20 mouse cellular contexts compared by ENCODE assay signal in the genomic region with DNA sequence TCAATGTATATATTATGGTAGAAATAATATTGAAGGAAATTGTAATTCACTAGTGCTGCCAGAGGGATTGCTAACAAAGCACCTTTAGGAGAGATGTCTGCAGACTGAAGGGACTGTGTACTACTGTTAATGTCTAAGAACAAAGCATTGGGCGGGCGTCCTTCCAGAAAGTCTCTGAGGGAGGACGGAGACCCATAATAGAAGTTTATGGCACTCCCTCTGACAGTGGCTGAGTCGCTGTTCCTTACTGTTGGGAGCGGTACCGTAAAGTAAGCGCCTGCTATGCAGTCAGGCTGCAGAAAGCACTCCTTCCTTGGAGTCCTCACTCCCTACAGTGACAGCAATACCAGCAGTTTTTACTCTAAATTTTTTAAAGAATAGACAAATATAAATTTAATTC. TPM values are rescaled to one million over a fixed set of nuclear protein-coding genes. Genes with fewer than 3 reads are reported as not detected.
A peak's percentile ranks its signal among the peaks of the same experiment; 100 is the strongest.
DNase-seq lines count a peak whose midpoint lies in the region; ATAC-seq and TF ChIP-seq lines count a peak whose summit lies in the region.
"Had no signal": no experiment of that assay in that cellular context is flagged by ENCODE, and none has a peak within 500 bp of the region (broad histone marks: within the 10 kb centered on the region; RNA-seq: fewer than 3 reads in every experiment).

No protein-coding gene starts in this region.

- no peaks in the 10 kb centered on the region for H3K9me3 ChIP-seq in forebrain, embryonic 15.5 days
- no peaks in the 10 kb centered on the region for H3K9me3 ChIP-seq in forebrain, postnatal 0 days (ENCODE audit: low read length)
- no peaks in the 10 kb centered on the region for H3K9me3 ChIP-seq in intestine, embryonic 15.5 days
- no peaks in the 10 kb centered on the region for H3K9me3 ChIP-seq in intestine, postnatal 0 days (ENCODE audit: control insufficient read depth)
- no peaks in the 10 kb centered on the region for H3K9me3 ChIP-seq in neural tube, embryonic 13.5 days
- H3K9me3 ChIP-seq: heart, embryonic 10.5 days; stomach, embryonic 15.5 days had no signal

- no peak overlapping the region for H3K4me2 ChIP-seq in forebrain, embryonic 15.5 days (replicated peaks)
- H3K4me2 ChIP-seq in forebrain, postnatal 0 days (ENCODE audit: low read depth), result no peak overlapping the region
- H3K4me2 ChIP-seq in intestine, embryonic 15.5 days (replicated peaks), result no peak overlapping the region
- H3K4me2 ChIP-seq in intestine, postnatal 0 days (replicated peaks; ENCODE audit: low read depth), result no peak overlapping the region
- no peak overlapping the region for H3K4me2 ChIP-seq in neural tube, embryonic 13.5 days
- H3K4me2 ChIP-seq: midbrain, embryonic 11.5 days; stomach, embryonic 15.5 days had no signal

- no peak overlapping the region for H3K9ac ChIP-seq in forebrain, embryonic 15.5 days (replicated peaks)
- no peak overlapping the region for H3K9ac ChIP-seq in forebrain, postnatal 0 days
- no peak overlapping the region for H3K9ac ChIP-seq in intestine, embryonic 15.5 days
- no peak overlapping the region for H3K9ac ChIP-seq in intestine, postnatal 0 days (ENCODE audit: low read depth, low read length)
- no peak overlapping the region for H3K9ac ChIP-seq in neural tube, embryonic 13.5 days
- H3K9ac ChIP-seq: stomach, embryonic 15.5 days had no signal

- peaks cover 24% of the 10 kb centered on the region for H3K36me3 ChIP-seq in forebrain, embryonic 15.5 days
- H3K36me3 ChIP-seq in forebrain, postnatal 0 days (ENCODE audit: insufficient read depth), result peaks cover 14% of the 10 kb centered on the region
- H3K36me3 ChIP-seq in intestine, embryonic 15.5 days, result peaks cover 7% of the 10 kb centered on the region; the same call in 1 of the 2 replicates
- H3K36me3 ChIP-seq in intestine, postnatal 0 days (ENCODE audit: control insufficient read depth, insufficient read depth), result peaks cover 39% of the 10 kb centered on the region
- H3K36me3 ChIP-seq in neural tube, embryonic 13.5 days, result peaks cover 52% of the 10 kb centered on the region
- H3K36me3 ChIP-seq in thymus, adult 2 months (ENCODE audit: control insufficient read depth, insufficient read depth, low read length), result peaks cover 50% of the 10 kb centered on the region

- no peak for TF ChIP-seq POLR2A in thymus, adult 2 months (IDR thresholded peaks at IDR 0.05; ENCODE audit: control insufficient read depth, extremely low read depth, insufficient read depth, low read length, poor library complexity)

- H3K27ac ChIP-seq in forebrain, embryonic 15.5 days (replicated peaks), result no peak overlapping the region
- no peak overlapping the region for H3K27ac ChIP-seq in forebrain, postnatal 0 days (ENCODE audit: low read depth, low read length)
- H3K27ac ChIP-seq in intestine, embryonic 15.5 days, result no peak overlapping the region
- no peak overlapping the region for H3K27ac ChIP-seq in intestine, postnatal 0 days (ENCODE audit: low read depth, low read length)
- no peak overlapping the region for H3K27ac ChIP-seq in neural tube, embryonic 13.5 days (replicated peaks)
- no peak overlapping the region for H3K27ac ChIP-seq in thymus, adult 2 months (ENCODE audit: control insufficient read depth, insufficient read depth, low read length)
- H3K27ac ChIP-seq: gastrocnemius, adult 2 months; heart, embryonic 10.5 days; kidney, postnatal 0 days; stomach, embryonic 15.5 days had no signal

- H3K27me3 ChIP-seq in forebrain, embryonic 15.5 days, result no peaks in the 10 kb centered on the region
- H3K27me3 ChIP-seq in forebrain, postnatal 0 days (ENCODE audit: insufficient read depth, low read length), result no peaks in the 10 kb centered on the region
- H3K27me3 ChIP-seq in intestine, embryonic 15.5 days (replicated peaks), result no peaks in the 10 kb centered on the region
- H3K27me3 ChIP-seq in intestine, postnatal 0 days (replicated peaks; ENCODE audit: control insufficient read depth, insufficient read depth, low read length), result no peaks in the 10 kb centered on the region
- H3K27me3 ChIP-seq in neural tube, embryonic 13.5 days, result no peaks in the 10 kb centered on the region
- H3K27me3 ChIP-seq in thymus, adult 2 months (ENCODE audit: control insufficient read depth, insufficient read depth, low read length), result no peaks in the 10 kb centered on the region
- H3K27me3 ChIP-seq: stomach, embryonic 15.5 days had no signal

- peak; percentile 61 for ATAC-seq in forebrain, embryonic 15.5 days (replicated peaks)
- no peak for ATAC-seq in forebrain, postnatal 0 days
- peak; percentile 32; the same call in 1 of the 2 replicates for ATAC-seq in intestine, embryonic 15.5 days
- ATAC-seq in intestine, postnatal 0 days, result no peak
- ATAC-seq in neural tube, embryonic 13.5 days (ENCODE audit: low read depth), result peak; percentile 74
- ATAC-seq: CD4-positive, CD25-positive, alpha-beta regulatory T cell, adult 4 months had no signal

- WGBS in forebrain, embryonic 15.5 days, result 56% methylated on average over 7 of the region's 7 CpGs
- 55% methylated on average over 7 of the region's 7 CpGs for WGBS in forebrain, postnatal 0 days
- 76% methylated on average over 7 of the region's 7 CpGs for WGBS in intestine, embryonic 15.5 days
- WGBS in intestine, postnatal 0 days, result 68% methylated on average over 7 of the region's 7 CpGs
- WGBS in neural tube, embryonic 13.5 days, result 23% methylated on average over 7 of the region's 7 CpGs
- over 99% methylated on average over 7 of the region's 7 CpGs for WGBS in thymus, adult 2 months

- no peak for DNase-seq in forebrain, postnatal 0 days
- no peak for DNase-seq in neural tube, embryonic 10.5 days (ENCODE audit: extremely low spot score, low spot score)
- no peak for DNase-seq in thymus, adult 2 months
- DNase-seq: adrenal gland, postnatal 36 days; cerebellum, adult 11-12 months; cerebellum, postnatal 14 days; gastrocnemius, adult 2 months; heart, postnatal 4 days; kidney, adult 18-20 months; lung, postnatal 14 days; thymus, postnatal 4 days had no signal

- no peaks in the 10 kb centered on the region for H3K4me1 ChIP-seq in forebrain, embryonic 15.5 days
- H3K4me1 ChIP-seq in forebrain, postnatal 0 days (ENCODE audit: insufficient read depth), result no peaks in the 10 kb centered on the region
- no peaks in the 10 kb centered on the region for H3K4me1 ChIP-seq in intestine, embryonic 15.5 days (replicated peaks)
- H3K4me1 ChIP-seq in intestine, postnatal 0 days (replicated peaks; ENCODE audit: control insufficient read depth, insufficient read depth, low read length), result no peaks in the 10 kb centered on the region
- H3K4me1 ChIP-seq in neural tube, embryonic 13.5 days (replicated peaks), result no peaks in the 10 kb centered on the region; the same call in 1 of the 2 replicates
- peaks cover 8% of the 10 kb centered on the region for H3K4me1 ChIP-seq in thymus, adult 2 months (replicated peaks; ENCODE audit: control insufficient read depth, insufficient read depth, low read length)
- H3K4me1 ChIP-seq: heart, embryonic 10.5 days; stomach, embryonic 15.5 days had no signal

- H3K4me3 ChIP-seq in forebrain, embryonic 15.5 days, result no peak overlapping the region
- H3K4me3 ChIP-seq in forebrain, postnatal 0 days (ENCODE audit: low read depth, low read length), result no peak overlapping the region
- no peak overlapping the region for H3K4me3 ChIP-seq in intestine, embryonic 15.5 days (replicated peaks)
- H3K4me3 ChIP-seq in intestine, postnatal 0 days (ENCODE audit: low read depth, low read length), result no peak overlapping the region
- no peak overlapping the region for H3K4me3 ChIP-seq in neural tube, embryonic 13.5 days
- H3K4me3 ChIP-seq in thymus, adult 2 months (ENCODE audit: control insufficient read depth, insufficient read depth, low read length), result no peak overlapping the region
- H3K4me3 ChIP-seq: gastrocnemius, adult 2 months; heart, embryonic 10.5 days; stomach, embryonic 15.5 days had no signal

- TF ChIP-seq CTCF in forebrain, postnatal 0 days (IDR thresholded peaks at IDR 0.05; ENCODE audit: low read depth), result no peak
- TF ChIP-seq CTCF in intestine, postnatal 0 days (IDR thresholded peaks at IDR 0.05; ENCODE audit: low read depth), result no peak
- TF ChIP-seq CTCF in thymus, adult 2 months (IDR thresholded peaks at IDR 0.05; ENCODE audit: borderline replicate concordance, control insufficient read depth, extremely low read depth, insufficient read depth, low read length, poor library complexity), result no peak

RNA-seq across cellular contexts. Expression of a gene that starts 29.5 kb away (rescaled TPM):
- 7.5 and 9.0 TPM in 2 replicates for polyA plus RNA-seq in forebrain, embryonic 15.5 days (2015; fragmentation: Nextera tagmentation; extraction: Ambion mirVana)
- total RNA-seq in forebrain, postnatal 0 days (2014; rRNA removed), result 19.5 and 34.6 TPM in 2 replicates
- polyA plus RNA-seq in forebrain, postnatal 0 days (2015; fragmentation: Nextera tagmentation; extraction: Ambion mirVana), result 2.8 and 4.0 TPM in 2 replicates
- 9.5 and 9.7 TPM in 2 replicates for polyA plus RNA-seq in intestine, embryonic 15.5 days (2015; fragmentation: Nextera tagmentation; extraction: Ambion mirVana)
- polyA plus RNA-seq in intestine, postnatal 0 days (2015; fragmentation: Nextera tagmentation; extraction: Ambion mirVana), result 8.2 and 9.5 TPM in 2 replicates
- polyA plus RNA-seq in neural tube, embryonic 13.5 days (2015; fragmentation: Nextera tagmentation; extraction: Ambion mirVana), result 6.5 and 8.4 TPM in 2 replicates
- polyA plus RNA-seq in thymus, adult 2 months (2012; rRNA removed), result 56.9 and 74.2 TPM in 2 replicates

Comparison
In these comparisons a context has a peak if more than half of its experiments do, and no peak if none do; other contexts are left out.
1. ATAC-seq: peak in forebrain, embryonic 15.5 days (single experiment), intestine, embryonic 15.5 days (single experiment) and neural tube, embryonic 13.5 days (single experiment); none in forebrain, postnatal 0 days (single experiment) and intestine, postnatal 0 days (single experiment).